Mouse (Mus musculus): ENCODE measurements around the gene Dmbx1.

Gene Dmbx1

DNA sequence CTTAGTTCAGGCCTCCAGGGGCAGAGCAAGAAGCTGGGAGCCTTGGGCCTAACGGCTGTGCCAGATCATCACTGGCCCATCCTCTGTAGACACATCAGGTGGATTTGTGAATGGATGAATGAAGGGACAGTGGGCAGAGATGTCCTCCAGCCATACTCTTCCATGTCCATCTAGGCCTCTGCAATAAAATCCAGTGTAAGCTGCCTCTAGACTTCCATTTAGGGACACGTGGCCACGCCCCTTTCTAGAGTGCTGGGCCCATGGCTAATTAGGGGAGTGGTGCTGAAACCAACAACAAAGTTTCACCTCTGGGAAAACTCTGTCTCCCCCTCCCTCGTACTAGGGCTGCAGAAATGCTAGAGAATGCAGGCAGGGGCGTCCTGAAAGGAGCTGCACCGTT is 49.7 kb downstream of the Dmbx1 start:
- no peak for DNase-seq (ENCODE audit: low spot score in 2 of 2)

DNA sequence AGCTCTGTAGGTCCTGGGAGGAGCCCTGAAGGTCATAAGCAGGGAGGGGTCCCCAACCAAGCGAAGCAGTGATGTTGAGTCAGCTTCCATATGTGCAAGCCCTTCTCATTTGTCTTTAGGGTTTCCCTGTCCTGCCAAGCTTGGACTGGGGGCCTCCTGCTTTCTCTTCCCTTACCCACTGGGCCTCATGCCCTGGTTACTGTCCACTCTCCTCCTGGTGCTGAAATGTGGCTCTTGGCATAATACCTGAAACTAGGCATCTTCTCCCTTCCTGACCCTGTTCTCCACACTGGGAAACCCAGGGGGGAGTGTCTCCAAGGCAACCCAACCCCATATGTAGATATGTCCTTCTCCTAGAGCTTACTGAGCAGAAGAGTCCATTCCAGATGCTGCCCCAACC is 52.9 kb downstream of the Dmbx1 start:
- no peak for DNase-seq (ENCODE audit: low spot score in 2 of 2)

DNA sequence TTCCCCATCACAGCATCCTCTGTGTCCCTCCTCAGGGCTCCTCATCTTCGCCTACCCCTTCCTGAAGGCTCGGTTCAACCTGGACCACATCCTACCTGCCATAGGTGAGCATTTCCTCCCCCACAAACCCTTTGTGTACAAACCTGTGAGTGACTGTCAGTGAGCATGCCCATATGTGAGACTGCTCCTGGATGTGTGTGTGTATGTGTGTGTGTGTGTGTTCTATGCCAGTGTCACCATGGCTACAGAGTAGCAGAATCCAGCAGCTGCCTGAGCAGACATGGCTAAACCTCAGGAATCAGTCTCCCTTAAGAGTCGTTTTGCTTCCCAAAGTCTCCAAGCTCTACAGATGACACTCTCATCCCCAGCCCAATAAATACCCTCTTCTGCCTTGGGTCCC is 53.9 kb downstream of the Dmbx1 start:
- no peak for DNase-seq (ENCODE audit: low spot score in 2 of 2)

DNA sequence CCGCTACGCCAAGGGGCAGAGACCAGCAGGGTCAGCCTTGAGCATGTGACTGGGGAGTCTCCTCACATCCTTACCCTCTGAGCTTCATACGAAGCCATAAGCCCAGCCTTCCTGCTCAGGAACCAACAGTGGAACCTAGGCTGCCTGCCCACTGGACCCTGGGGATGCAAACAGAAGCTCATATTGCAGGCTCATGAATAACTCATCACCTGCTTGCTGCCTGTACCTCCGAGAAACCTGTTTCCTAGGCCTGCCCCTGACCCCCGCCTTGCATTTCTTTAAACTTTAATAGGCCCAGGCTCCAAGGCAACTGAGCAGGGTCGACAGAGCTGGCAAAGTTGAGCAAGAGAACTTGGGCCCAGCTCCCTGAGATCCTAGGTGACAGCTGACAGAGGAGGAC is 55.7 kb downstream of the Dmbx1 start, which contains the start of gene Kncn:
Gene Kncn (plus strand): TSS at position 379 of the 400 bp plus-strand sequence.
- no peak for DNase-seq (ENCODE audit: low spot score in 2 of 2)

DNA sequence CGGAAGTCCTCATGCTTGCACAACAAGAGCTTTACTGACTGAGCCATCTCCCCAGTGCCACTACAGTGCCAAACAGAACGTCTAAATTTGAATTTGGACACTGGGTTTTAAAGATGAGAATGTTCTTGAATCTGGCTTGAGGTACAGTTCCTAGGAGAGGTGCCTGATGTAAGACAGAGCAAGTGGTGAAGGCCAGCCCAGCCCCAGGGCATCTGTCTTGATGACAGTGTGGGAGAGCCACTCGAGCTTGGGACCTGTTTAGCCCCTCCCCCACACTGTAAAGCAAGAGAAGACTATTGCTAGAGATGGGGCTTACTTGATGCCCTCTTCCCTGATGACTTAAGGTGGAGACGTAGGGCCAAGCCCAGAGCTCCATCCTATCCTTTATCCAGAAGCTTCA is 57.5 kb downstream of the Dmbx1 start:
- DNase-seq (ENCODE audit: low spot score in 2 of 2) = no peak

GRCm38 (mm10) chr4:115881183-115881582 is 58.5 kb downstream of the Dmbx1 start:
- DNase-seq (ENCODE audit: low spot score in 2 of 2) = no peak

DNA sequence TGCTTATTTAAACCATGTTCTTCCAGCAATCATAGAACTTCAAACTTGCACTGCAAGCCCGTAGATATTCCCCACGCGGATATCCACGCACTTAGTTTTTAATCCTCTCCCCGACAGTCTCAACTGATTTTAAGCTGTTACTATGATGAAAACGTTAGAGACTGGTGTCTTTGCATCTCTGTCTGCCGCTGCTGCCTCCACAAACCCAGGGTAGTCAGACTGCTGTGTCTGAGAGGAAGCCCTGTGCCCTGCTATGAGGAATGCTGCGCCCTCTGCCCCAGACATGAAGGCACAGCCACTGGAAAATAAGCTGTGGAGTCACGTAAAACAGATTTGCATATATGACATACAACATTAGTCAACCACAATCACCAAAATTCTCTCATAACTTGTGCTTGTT is 60.9 kb downstream of the Dmbx1 start:
- no peak for DNase-seq (ENCODE audit: low spot score in 2 of 2)

DNA sequence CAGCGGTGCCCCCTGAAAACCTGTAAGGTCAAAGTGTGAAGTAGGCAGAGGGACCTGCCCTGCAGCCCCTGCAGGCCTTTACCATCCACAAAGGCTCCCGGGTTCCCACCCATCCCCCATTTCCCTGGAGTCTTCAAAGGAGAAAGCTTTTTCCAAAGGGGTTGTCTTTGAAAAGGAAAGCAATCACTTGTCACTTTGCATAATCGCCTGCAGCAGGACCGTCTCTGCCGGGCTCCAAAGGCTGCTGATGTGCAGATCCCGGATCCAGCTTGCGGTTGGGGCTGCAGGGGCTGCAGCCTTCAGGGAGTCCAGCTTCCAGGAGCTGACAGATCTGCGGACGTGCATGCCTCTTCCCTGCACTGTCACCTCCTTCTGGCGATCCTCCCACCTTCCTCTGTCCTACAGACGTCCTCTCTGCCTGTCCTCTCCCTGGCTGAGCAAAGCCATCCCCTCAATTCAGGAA is 61.5 kb downstream of the Dmbx1 start:
- DNase-seq (ENCODE audit: low spot score in 2 of 2) = no peak

- no peak for DNase-seq (ENCODE audit: low spot score in 2 of 2)
These were observed 66.5 kb downstream of the Dmbx1 start for GRCm38 (mm10) chr4:115873231-115873630.

DNA sequence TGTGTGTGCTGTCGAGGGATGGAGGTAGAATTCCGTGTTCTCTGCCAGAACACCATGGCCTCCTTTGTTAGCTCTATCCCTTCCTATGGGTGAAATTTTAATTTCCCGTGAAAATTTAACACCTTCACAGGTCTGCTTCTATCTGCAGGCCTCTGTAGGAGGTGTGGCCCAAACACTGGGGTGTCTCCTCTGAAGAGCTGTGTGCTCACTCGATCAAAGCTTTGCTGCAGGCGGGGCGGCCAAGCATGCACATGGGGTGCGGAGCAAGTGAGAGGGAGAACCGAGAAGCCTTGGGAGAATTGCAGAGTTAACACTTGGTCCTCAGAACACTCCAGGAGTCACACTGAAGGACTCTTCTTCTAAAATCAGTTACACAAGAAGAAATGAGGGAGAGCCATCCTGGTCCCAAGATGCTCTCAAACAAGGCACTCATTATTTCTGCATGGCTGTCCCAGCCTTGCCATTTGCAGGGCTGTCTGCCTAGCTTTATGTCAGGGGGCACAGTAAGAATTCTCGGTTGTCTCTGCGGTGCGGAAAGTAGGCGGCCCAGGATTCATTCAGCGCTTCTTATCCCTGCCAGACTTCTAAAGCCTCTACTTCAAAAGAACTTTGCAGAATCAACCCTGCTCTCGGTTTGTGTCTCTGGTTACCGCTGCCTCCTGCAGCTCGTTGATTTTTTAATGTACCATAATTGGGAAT is 70.1 kb downstream of the Dmbx1 start:
- no peak for DNase-seq (ENCODE audit: low spot score in 2 of 2)

All from natural killer cell, adult 2 months (primary cell).